Mouse (Mus musculus) monocyte, adult 2 months (primary cell): ENCODE results near the gene Fbxo3.
A peak's percentile ranks its signal among the peaks of the same experiment; 100 is the strongest.
"Not testable (repeated sequence)": the region's sequence is repeated elsewhere in the genome, so short reads cannot be mapped to it uniquely, and the experiment has no call there.

Experiments used
- DNase-seq, 2 experiments: peaks; one replicate each; pipeline ENCODE4 v3.0.0; 2022; ENCODE audit warnings: low spot score in 2 of 2, low read depth in 1 of 2

The Fbxo3 gene

GRCm38 (mm10) chr2:104027458-104028138 lies at the start of gene Fbxo3:
TSS of gene Fbxo3 (plus strand) at chr2:104027721.
- peak; percentile 45 to 55 for DNase-seq

- DNase-seq = peak in 1 of 2 experiments; percentile 40
Measured at GRCm38 (mm10) chr2:103982250-103982649, 45.3 kb upstream of the Fbxo3 start.

GRCm38 (mm10) chr2:103983146-103983545 lies 44.4 kb upstream of the Fbxo3 start:
- no peak for DNase-seq

GRCm38 (mm10) chr2:103987595-103987994 lies 39.9 kb upstream of the Fbxo3 start:
- not testable (repeated sequence) for DNase-seq

GRCm38 (mm10) chr2:103989724-103990123 lies 37.8 kb upstream of the Fbxo3 start:
- DNase-seq = no peak

GRCm38 (mm10) chr2:103991303-103991702 lies 36.2 kb upstream of the Fbxo3 start:
- no peak for DNase-seq

- DNase-seq = no peak
Measured at GRCm38 (mm10) chr2:103992162-103992561, 35.4 kb upstream of the Fbxo3 start.

GRCm38 (mm10) chr2:103992618-103993332 lies 34.7 kb upstream of the Fbxo3 start:
- no peak for DNase-seq

GRCm38 (mm10) chr2:104001076-104001475 lies 26.4 kb upstream of the Fbxo3 start:
- DNase-seq = no peak

GRCm38 (mm10) chr2:104001861-104002260 lies 25.7 kb upstream of the Fbxo3 start:
- DNase-seq = no peak

- DNase-seq = peak in 1 of 2 experiments; percentile 15
Measured at GRCm38 (mm10) chr2:104002711-104003413, 24.7 kb upstream of the Fbxo3 start.

GRCm38 (mm10) chr2:104007793-104008519 lies 19.6 kb upstream of the Fbxo3 start:
- no peak for DNase-seq

- not testable (repeated sequence) for DNase-seq
Measured at GRCm38 (mm10) chr2:104008853-104009252, 18.7 kb upstream of the Fbxo3 start.

GRCm38 (mm10) chr2:104023096-104023495 lies 4.4 kb upstream of the Fbxo3 start:
- DNase-seq = no peak

GRCm38 (mm10) chr2:104024656-104025055 lies 2.9 kb upstream of the Fbxo3 start:
- no peak for DNase-seq

GRCm38 (mm10) chr2:104028139-104028723 lies 710 bp downstream of the Fbxo3 start, which contains the start of gene 4931422A03Rik:
TSS of gene 4931422A03Rik (minus strand) at chr2:104028361.
- no peak for DNase-seq

GRCm38 (mm10) chr2:104029074-104029473 lies 1.6 kb downstream of the Fbxo3 start:
- DNase-seq = no peak

GRCm38 (mm10) chr2:104030381-104030780 lies 2.9 kb downstream of the Fbxo3 start:
- DNase-seq = no peak

- no peak for DNase-seq
Measured at GRCm38 (mm10) chr2:104032056-104032455, 4.5 kb downstream of the Fbxo3 start.

- DNase-seq = no peak
Measured at GRCm38 (mm10) chr2:104034832-104035472, 7.4 kb downstream of the Fbxo3 start.
